Mouse (Mus musculus) midbrain, embryonic 16.5 days (tissue): Measurements from ENCODE around the gene Wdr20. TPM values are rescaled to one million over a fixed set of nuclear protein-coding genes. Genes with fewer than 3 reads are reported as not detected.
"Not testable (repeated sequence)": the region's sequence is repeated elsewhere in the genome, so short reads cannot be mapped to it uniquely, and the experiment has no call there.

Experiments used
- ATAC-seq: fragments of 200-750 bp; cut with Nextera tagmentation; 2 replicates; pipeline ENCODE4 v1.8.0; 2017; ENCODE audit warnings: moderate TSS enrichment
- H3K27ac ChIP-seq: fragments of 300-500 bp; sonication (generic); 2 replicates; pipeline ENCODE4 v1.5.1; 2014; ENCODE audit warnings: mild to moderate bottlenecking, low read length, mixed read lengths
- H3K27me3 ChIP-seq: fragments of 300-500 bp; sonication (generic); 2 replicates; pipeline ENCODE4 v1.6.1; 2014; ENCODE audit warnings: low read depth, low read length, mixed read lengths; ENCODE audit not compliant: control insufficient read depth, insufficient read depth
- H3K36me3 ChIP-seq: fragments of 300-500 bp; sonication (generic); 2 replicates; pipeline ENCODE4 v1.6.1; 2014; ENCODE audit warnings: mild to moderate bottlenecking, low read length, moderate library complexity, mixed read lengths; ENCODE audit not compliant: control insufficient read depth, insufficient read depth
- H3K4me1 ChIP-seq: fragments of 300-500 bp; sonication (generic); 2 replicates; pipeline ENCODE4 v1.6.1; 2014; ENCODE audit warnings: mild to moderate bottlenecking, low read length, mixed read lengths; ENCODE audit not compliant: control insufficient read depth, insufficient read depth
- H3K4me2 ChIP-seq: fragments of 300-500 bp; sonication (generic); 2 replicates; pipeline ENCODE4 v1.6.1; 2014; ENCODE audit warnings: mild to moderate bottlenecking, low read length, mixed read lengths
- H3K4me3 ChIP-seq: fragments of 300-500 bp; sonication (generic); 2 replicates; pipeline ENCODE4 v1.5.1; 2014; ENCODE audit warnings: low read depth, mild to moderate bottlenecking, low read length, moderate library complexity, mixed read lengths
- H3K9ac ChIP-seq: fragments of 300-500 bp; sonication (generic); 2 replicates; pipeline ENCODE4 v1.6.1; 2014; ENCODE audit warnings: low read depth, low read length, mixed read lengths
- H3K9me3 ChIP-seq: fragments of 300-500 bp; sonication (generic); replicated peaks from 2 replicates; pipeline ENCODE4 v1.6.1; 2014; ENCODE audit warnings: mild to moderate bottlenecking, low read length, mixed read lengths; ENCODE audit not compliant: control insufficient read depth, poor library complexity, severe bottlenecking
- WGBS: fragments of 180-500 bp; shearing (Covaris S2); extraction: QIAGEN DNeasy Blood & Tissue Kit; methylation state at CpG from one replicate; pipeline ENCODE4 v1.1.7; 2014; 5-methylcytosine and 5-hydroxymethylcytosine counted together
- polyA plus RNA-seq: library from polyadenylated mRNA; unstranded; fragments of >200 nt; fragmentation: Nextera tagmentation; extraction: Ambion mirVana; gene quantifications from 2 replicates; pipeline ENCODE4 v1.2.1, GENCODE M21; 2015

Gene Wdr20
- polyA plus RNA-seq, 1 experiment from 2014 or later, result 23.4 TPM

DNA sequence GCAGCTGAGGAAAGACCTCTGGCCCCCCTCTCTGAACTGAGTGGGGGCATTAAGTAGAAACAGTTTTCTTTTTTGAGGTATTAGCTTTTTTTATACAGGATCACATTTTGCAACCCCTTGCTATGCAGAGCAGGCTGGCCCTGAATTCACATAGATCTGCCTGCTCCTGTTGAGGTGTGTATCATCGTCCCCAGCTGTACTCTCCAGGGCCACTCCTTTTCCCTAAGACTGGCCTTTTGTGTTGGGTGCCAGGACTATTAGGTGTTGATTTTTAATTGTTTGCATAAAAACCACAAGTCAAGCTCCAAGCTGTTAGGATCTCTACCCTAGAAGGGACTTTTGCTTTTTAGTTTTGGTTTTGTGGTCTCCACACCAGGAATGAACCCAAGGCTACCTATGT is 39.7 kb upstream of the Wdr20 start:
- ATAC-seq, result no peak
- Histone ChIP-seq H3K36me3 (peaks cover 8% of the 10 kb centered on the region; the same call in 1 of the 2 replicates), H3K4me2 (no peak overlapping the region), H3K9ac (no peak overlapping the region), H3K9me3 (no peaks in the 10 kb centered on the region), H3K27ac (no peak overlapping the region), H3K4me3 (no peak overlapping the region), H3K27me3 (no peaks in the 10 kb centered on the region), H3K4me1 (peaks cover 16% of the 10 kb centered on the region)
- WGBS, result 87% methylated on average over 1 of the region's 1 CpGs

DNA sequence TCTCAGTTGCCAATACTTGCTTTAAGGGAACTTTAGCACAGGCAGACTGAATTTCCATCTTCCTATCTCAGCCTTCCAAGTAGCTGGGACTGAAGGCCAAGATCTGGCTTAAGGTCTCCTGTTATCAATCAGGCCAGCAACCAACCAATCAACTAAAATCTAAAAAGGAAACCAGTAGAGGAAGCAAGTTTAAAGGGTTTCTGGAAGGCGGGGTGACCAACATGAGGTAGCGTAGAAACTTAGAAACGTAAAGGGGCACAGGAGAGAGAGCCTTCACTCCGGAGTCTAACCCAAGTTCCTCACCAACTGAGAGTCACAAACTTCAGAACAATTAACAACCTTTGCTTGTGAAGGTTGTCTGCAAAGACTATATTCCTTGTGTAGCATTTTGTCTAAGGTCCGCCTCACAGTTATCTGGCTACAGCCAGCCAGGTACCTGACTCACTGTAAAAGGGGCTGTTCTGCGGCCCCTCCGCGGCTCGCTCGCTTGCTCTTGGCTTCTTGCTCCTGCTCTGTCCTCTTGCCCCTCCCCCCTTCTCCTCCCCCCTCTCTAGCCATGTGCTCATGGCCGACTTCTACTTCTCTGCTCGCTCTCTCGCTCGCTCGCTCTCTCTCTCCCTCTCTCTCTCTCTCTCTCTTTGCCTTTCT is 39.1 kb upstream of the Wdr20 start:
- ATAC-seq, result no peak

DNA sequence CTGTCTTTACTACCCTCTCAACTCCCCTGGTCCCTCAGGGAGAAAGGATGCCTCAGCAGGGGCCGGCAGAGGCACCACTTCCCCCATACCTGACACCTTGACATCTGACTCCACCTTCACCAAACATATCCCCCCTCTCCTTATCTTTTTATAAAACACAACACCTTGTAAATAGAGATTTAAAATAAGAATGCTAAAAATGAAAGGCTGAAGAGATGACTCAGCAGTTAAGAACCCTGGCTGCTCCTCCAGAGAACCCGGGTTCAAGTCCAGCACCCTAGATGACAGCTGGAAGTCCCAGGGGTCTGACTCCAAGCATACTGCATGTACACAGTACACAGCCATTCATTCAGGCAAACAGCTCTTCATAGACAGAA is 38.6 kb upstream of the Wdr20 start:
- no peak overlapping the region for H3K9ac ChIP-seq
- 51% methylated on average over 2 of the region's 2 CpGs for WGBS
- H3K4me2 ChIP-seq, result no peak overlapping the region
- peaks cover 12% of the 10 kb centered on the region for H3K4me1 ChIP-seq
- H3K4me3 ChIP-seq, result no peak overlapping the region
- H3K36me3 ChIP-seq, result peaks cover 6% of the 10 kb centered on the region; the same call in 1 of the 2 replicates
- ATAC-seq, result no peak
- no peak overlapping the region for H3K27ac ChIP-seq
- H3K9me3 ChIP-seq, result no peaks in the 10 kb centered on the region
- no peaks in the 10 kb centered on the region for H3K27me3 ChIP-seq

More for the DNA sequence above, 39.1 kb upstream of the Wdr20 start:
- no peak overlapping the region for H3K9ac ChIP-seq
- WGBS, result 49% methylated on average over 15 of the region's 15 CpGs
- H3K4me2 ChIP-seq, result no peak overlapping the region
- no peak overlapping the region for H3K4me3 ChIP-seq
- no peak overlapping the region for H3K27ac ChIP-seq
- no peaks in the 10 kb centered on the region for H3K9me3 ChIP-seq
- H3K4me1 ChIP-seq, result peaks cover 13% of the 10 kb centered on the region
- H3K27me3 ChIP-seq, result no peaks in the 10 kb centered on the region
- peaks cover 6% of the 10 kb centered on the region; the same call in 1 of the 2 replicates for H3K36me3 ChIP-seq

DNA sequence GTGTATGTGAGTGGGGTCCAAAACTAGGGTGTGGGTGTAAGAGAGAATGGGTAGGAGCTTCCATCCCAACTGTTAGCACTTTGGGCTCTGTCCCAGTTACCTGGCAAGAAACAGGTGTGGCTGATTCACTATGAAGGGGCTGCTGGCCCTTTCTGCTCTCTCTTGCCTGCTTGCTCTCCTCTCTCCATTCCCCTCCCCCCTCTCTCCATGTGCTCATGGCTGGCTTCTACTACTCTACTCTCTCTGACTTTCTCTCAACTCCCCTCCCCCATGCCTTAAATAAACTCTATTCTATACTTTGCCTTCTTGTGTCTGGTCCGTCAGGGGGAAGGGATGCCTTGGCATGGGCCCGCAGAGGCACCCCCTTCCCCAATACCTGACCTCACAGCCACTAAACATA is 37.0 kb upstream of the Wdr20 start:
- H3K27ac ChIP-seq, result no peak overlapping the region
- H3K4me2 ChIP-seq, result no peak overlapping the region
- H3K27me3 ChIP-seq, result no peaks in the 10 kb centered on the region
- WGBS, result 66% methylated on average over 2 of the region's 2 CpGs
- H3K9me3 ChIP-seq, result no peaks in the 10 kb centered on the region
- H3K4me3 ChIP-seq, result no peak overlapping the region
- no peak for ATAC-seq
- H3K9ac ChIP-seq, result no peak overlapping the region
- H3K4me1 ChIP-seq, result peaks cover 4% of the 10 kb centered on the region; the same call in 1 of the 2 replicates
- H3K36me3 ChIP-seq, result no peaks in the 10 kb centered on the region

DNA sequence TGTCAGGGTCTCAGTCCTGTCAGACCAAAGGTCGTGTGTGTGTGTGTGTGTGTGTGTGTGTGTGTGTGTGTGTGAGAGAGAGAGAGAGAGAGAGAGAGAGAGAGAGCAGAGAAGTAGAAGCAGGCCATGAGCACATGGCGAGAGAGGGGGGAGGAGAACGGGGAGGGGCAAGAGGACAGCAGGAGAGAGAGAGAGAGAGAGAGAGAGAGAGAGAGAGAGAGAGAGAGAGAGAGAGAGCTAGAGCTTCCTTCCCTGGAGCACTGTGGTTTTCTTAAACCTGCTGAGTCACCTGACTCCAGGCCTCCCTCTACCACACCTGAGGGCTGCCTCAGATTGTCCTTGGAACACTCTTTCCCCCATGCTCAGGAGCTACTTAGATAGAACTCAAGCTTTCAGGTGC is 36.4 kb upstream of the Wdr20 start:
- H3K4me2 ChIP-seq, H3K36me3 ChIP-seq, H3K27ac ChIP-seq, H3K9me3 ChIP-seq, H3K4me1 ChIP-seq, ATAC-seq, H3K9ac ChIP-seq, H3K4me3 ChIP-seq, H3K27me3 ChIP-seq: not testable (repeated sequence)
- WGBS, result 25% methylated on average over 2 of the region's 3 CpGs

DNA sequence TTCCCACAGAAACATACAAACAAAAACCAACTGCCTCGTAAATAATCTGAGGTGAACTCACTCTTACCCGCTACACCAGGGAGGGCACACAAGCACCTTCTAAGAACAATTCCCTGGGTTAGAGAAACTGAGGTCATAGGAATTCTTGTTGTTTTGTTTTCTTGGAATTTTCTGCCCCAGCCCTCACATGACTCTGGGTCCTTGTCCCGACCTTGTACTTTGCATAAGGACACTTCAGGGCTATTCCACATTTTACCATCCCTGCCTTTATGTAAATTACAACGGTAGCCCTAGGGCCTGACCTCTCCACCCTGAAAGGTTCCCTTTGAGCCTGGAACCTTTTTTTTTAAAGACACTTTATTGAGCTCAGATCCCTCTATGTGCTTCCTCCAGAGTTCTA is 35.2 kb upstream of the Wdr20 start, which contains the start of gene Hsp90aa1:
Gene Hsp90aa1, minus strand, starts transcription at position 173 of the 400 bp plus-strand sequence.
- ATAC-seq, result no peak
- peaks cover 8% of the 10 kb centered on the region; the same call in 1 of the 2 replicates for H3K4me1 ChIP-seq
- no peaks in the 10 kb centered on the region for H3K36me3 ChIP-seq
- no peaks in the 10 kb centered on the region for H3K9me3 ChIP-seq
- no peak within 1 kb of the TSS for H3K4me2 ChIP-seq
- no peak within 1 kb of the TSS for H3K9ac ChIP-seq
- whole genome bisulfite sequencing, result 57% methylated on average over 4 of the region's 4 CpGs
- H3K27ac ChIP-seq, result no peak within 1 kb of the TSS
- H3K4me3 ChIP-seq, result no peak within 1 kb of the TSS
- no peaks in the 10 kb centered on the region for H3K27me3 ChIP-seq

DNA sequence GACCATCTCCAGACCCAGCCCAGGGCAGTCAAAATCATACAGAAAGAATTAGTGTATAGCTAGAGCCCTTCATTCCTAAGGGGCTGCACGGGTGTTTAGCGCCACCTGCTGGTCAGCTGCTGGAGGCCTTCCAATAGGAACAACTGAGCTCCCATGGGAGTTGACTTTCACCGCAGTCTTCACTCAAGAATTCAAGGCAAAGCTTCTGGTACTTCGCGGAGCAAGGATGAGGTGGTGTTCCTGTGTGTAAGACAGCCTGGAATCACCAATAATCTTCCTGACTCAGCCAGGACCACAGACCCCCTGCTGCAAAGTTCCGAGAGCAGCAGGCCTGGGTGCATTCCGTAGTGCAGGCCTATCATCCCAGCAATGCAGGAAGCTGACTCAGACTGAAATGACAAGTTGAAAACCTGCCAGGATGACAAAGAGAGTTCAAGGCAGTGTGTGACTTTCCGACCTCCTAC is 34.7 kb upstream of the Wdr20 start:
- no peak overlapping the region for H3K9ac ChIP-seq
- peaks cover 8% of the 10 kb centered on the region; the same call in 1 of the 2 replicates for H3K4me1 ChIP-seq
- H3K9me3 ChIP-seq, result no peaks in the 10 kb centered on the region
- H3K27me3 ChIP-seq, result no peaks in the 10 kb centered on the region
- H3K27ac ChIP-seq, result no peak overlapping the region
- H3K4me3 ChIP-seq, result no peak overlapping the region
- no peaks in the 10 kb centered on the region for H3K36me3 ChIP-seq
- ATAC-seq, result peak; percentile 57; the same call in 1 of the 2 replicates
- no peak overlapping the region for H3K4me2 ChIP-seq
- WGBS, result 35% methylated on average over 8 of the region's 8 CpGs

DNA sequence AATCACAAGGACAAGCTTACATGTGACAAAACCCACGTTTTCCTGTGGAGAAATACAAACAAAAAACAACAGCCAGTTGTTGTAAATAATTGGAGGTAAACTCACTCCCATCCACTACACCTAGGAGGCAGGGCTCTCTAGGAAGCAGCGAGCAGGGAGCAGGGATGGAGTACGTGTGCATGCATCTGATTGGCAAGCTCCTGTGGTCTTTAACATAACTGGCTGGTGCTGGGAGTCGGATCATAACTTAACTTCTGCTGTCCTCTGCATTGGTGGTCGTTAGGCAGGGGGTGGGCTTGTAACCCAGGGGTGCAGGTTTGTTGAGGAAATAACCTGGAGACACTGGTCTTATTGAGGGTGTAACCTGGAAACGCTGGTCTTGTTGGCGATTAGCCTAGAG is 34.1 kb upstream of the Wdr20 start:
- WGBS, result 69% methylated on average over 7 of the region's 7 CpGs
- no peak for ATAC-seq
- Histone ChIP-seq H3K9ac (no peak overlapping the region), H3K4me1 (peaks cover 8% of the 10 kb centered on the region; the same call in 1 of the 2 replicates), H3K27me3 (no peaks in the 10 kb centered on the region), H3K4me2 (no peak overlapping the region), H3K36me3 (no peaks in the 10 kb centered on the region), H3K9me3 (no peaks in the 10 kb centered on the region), H3K4me3 (no peak overlapping the region), H3K27ac (no peak overlapping the region)

DNA sequence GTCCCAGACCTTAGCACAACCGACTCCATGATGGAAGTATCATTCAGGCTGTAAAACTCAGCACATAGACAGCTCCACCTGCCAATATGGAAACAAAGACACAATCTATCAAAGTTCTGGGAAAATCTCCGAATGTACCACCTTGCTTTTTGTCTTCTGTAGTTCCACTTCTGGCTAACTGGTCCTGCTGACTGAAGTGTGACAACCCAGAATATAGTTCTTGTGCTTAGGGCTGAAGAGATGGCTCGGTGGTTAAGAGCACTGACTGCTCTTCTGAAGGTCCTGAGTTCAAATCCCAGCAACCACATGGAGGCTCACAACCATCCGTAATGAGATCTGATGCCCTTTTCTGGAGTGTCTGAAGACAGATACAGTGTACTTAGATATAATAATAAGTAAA is 32.3 kb upstream of the Wdr20 start:
- H3K4me2 ChIP-seq, H3K9ac ChIP-seq, H3K9me3 ChIP-seq, H3K4me3 ChIP-seq, H3K27ac ChIP-seq, ATAC-seq, H3K27me3 ChIP-seq, H3K4me1 ChIP-seq, H3K36me3 ChIP-seq: not testable (repeated sequence)
- WGBS, result 89% methylated on average over 4 of the region's 4 CpGs
